Mouse (Mus musculus): ENCODE measurements around the gene Med26. TPM values are rescaled to one million over a fixed set of nuclear protein-coding genes. Genes with fewer than 3 reads are reported as not detected.

The Med26 gene
- total and polyA plus RNA-seq, 3 experiments, result 14.1 to 28.3 TPM; not detected in 1

DNA sequence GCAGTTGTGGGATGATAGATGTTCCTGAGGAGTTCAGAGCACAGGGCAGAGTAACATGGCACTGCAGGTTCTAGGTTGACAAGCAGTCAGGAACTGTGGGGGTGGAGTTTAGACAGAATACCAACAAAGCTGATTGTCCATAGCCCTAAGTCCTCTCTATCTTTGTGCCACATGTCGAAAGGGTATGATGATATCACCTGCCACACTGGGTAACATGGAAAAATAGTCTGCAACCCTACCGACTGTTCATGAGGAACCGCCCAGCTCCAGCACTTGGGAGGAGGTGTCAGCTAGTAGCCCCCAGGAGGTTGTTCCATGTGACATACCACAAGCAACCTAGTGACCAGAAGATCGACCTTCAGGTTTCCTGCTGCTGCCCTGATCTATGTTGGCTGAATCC is 49.5 kb downstream of the Med26 start:
- H3K79me2 ChIP-seq (ENCODE audit: control insufficient read depth, insufficient read depth, low read length, poor library complexity), result peaks cover 41% of the 10 kb centered on the region
- H3K27me3 ChIP-seq (ENCODE audit: control insufficient read depth in 1 of 2, insufficient read depth in 2 of 2, low read length in 2 of 2), result no peaks in the 10 kb centered on the region
- H3K9ac ChIP-seq (ENCODE audit: control insufficient read depth, low read depth, low read length, poor library complexity, severe bottlenecking), result no peak overlapping the region
- H3K36me3 ChIP-seq (ENCODE audit: control insufficient read depth in 1 of 2, insufficient read depth in 2 of 2, low read length in 2 of 2), result peaks cover 6 to 7% of the 10 kb centered on the region in 2 experiments
- no peaks in the 10 kb centered on the region for H3K9me3 ChIP-seq (replicated peaks; ENCODE audit: insufficient read depth, low read length)
- no peak for DNase-seq (ENCODE audit: low read depth, low spot score)
- H3K27ac ChIP-seq (ENCODE audit: control insufficient read depth, low read depth, low read length), result no peak overlapping the region
- no peak for TF ChIP-seq GATA1 (IDR thresholded peaks at IDR 0.05; ENCODE audit: low read depth, low read length)
- peaks cover 0 to 3% of the 10 kb centered on the region in 2 experiments; a peak in 1 of 4 replicates for H3K4me1 ChIP-seq (ENCODE audit: control insufficient read depth in 1 of 2, insufficient read depth in 2 of 2, low read length in 2 of 2)
- H3K4me3 ChIP-seq (ENCODE audit: control insufficient read depth in 1 of 2, insufficient read depth in 1 of 2, low read depth in 2 of 2, low read length in 2 of 2), result no peak overlapping the region

DNA sequence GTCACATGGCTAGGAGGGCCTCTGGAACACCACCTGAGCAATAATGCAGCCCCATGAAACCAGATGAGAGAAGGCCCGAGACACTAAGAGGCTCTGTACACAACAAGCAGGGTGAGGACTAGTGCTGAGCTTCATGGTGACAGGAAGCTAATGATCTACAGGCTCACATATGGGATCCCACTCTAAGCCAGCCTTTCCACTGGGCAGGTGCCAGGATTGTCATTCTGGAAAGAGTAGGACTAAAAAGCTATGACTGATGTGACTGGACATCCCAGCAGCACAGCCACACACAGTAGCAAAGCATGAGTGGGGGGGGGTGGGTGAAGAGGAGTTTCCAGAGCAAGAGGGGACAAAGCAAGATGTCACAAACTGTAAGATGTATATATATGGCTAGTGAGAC is 50.2 kb downstream of the Med26 start:
- Histone ChIP-seq H3K27me3 (ENCODE audit: control insufficient read depth in 1 of 2, insufficient read depth in 2 of 2, low read length in 2 of 2) (no peaks in the 10 kb centered on the region), H3K9me3 (replicated peaks; ENCODE audit: insufficient read depth, low read length) (no peaks in the 10 kb centered on the region), H3K4me1 (ENCODE audit: control insufficient read depth in 1 of 2, insufficient read depth in 2 of 2, low read length in 2 of 2) (peaks cover 0 to 4% of the 10 kb centered on the region in 2 experiments; a peak in 1 of 4 replicates), H3K36me3 (ENCODE audit: control insufficient read depth in 1 of 2, insufficient read depth in 2 of 2, low read length in 2 of 2) (peaks cover 6 to 7% of the 10 kb centered on the region in 2 experiments), H3K9ac (ENCODE audit: control insufficient read depth, low read depth, low read length, poor library complexity, severe bottlenecking) (no peak overlapping the region), H3K79me2 (ENCODE audit: control insufficient read depth, insufficient read depth, low read length, poor library complexity) (peaks cover 37% of the 10 kb centered on the region), H3K27ac (ENCODE audit: control insufficient read depth, low read depth, low read length) (no peak overlapping the region), H3K4me3 (ENCODE audit: control insufficient read depth in 1 of 2, insufficient read depth in 1 of 2, low read depth in 2 of 2, low read length in 2 of 2) (no peak overlapping the region)
- no peak for DNase-seq (ENCODE audit: low read depth, low spot score)
- TF ChIP-seq USF1 (IDR thresholded peaks at IDR 0.05; ENCODE audit: low read depth, low read length) (no peak), ZNF384 (IDR thresholded peaks at IDR 0.05; ENCODE audit: low read depth, low read length) (no peak), TAL1 (IDR thresholded peaks at IDR 0.05; ENCODE audit: low read length) (no peak), POLR2AphosphoS2 (IDR thresholded peaks at IDR 0.05; ENCODE audit: low read length) (no peak), CTCF (IDR thresholded peaks at IDR 0.05 in 2 of 3, conservative IDR thresholded peaks at IDR 0.05 in 1 of 3; ENCODE audit: control insufficient read depth in 1 of 3, insufficient read depth in 1 of 3, low read depth in 2 of 3, low read length in 3 of 3, poor library complexity in 1 of 3, severe bottlenecking in 1 of 3) (no peak), USF2 (IDR thresholded peaks at IDR 0.05; ENCODE audit: borderline replicate concordance in 1 of 2, insufficient read depth in 1 of 2, low read depth in 1 of 2, low read length in 2 of 2) (no peak)

DNA sequence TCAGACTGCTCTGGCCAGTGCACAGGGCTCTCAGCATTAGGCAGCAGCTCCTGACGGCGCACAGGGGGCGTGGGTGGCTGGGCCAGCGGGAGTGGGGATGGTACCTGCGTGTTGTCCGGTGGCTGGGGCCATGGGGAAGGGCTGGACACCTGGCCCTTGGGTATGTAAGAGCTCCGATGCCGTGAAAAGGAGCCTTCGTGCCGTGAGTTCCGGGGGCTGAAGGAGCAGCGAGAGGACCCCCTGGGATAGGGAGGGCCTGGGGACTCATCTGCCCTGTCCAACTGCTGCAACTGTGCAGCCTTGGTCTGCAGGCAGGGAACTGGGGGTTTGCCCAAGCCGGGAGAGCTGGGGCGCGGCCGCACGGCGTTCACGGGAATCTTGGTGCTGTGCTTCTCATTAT is 51.9 kb downstream of the Med26 start:
- Histone ChIP-seq H3K27me3 (ENCODE audit: control insufficient read depth in 1 of 2, insufficient read depth in 2 of 2, low read length in 2 of 2) (no peaks in the 10 kb centered on the region), H3K4me1 (ENCODE audit: control insufficient read depth in 1 of 2, insufficient read depth in 2 of 2, low read length in 2 of 2) (peaks cover 0 to 10% of the 10 kb centered on the region in 2 experiments; a peak in 1 of 4 replicates), H3K36me3 (ENCODE audit: control insufficient read depth in 1 of 2, insufficient read depth in 2 of 2, low read length in 2 of 2) (peaks cover 4 to 7% of the 10 kb centered on the region in 2 experiments; a peak in 3 of 4 replicates), H3K79me2 (ENCODE audit: control insufficient read depth, insufficient read depth, low read length, poor library complexity) (peaks cover 33% of the 10 kb centered on the region), H3K9ac (ENCODE audit: control insufficient read depth, low read depth, low read length, poor library complexity, severe bottlenecking) (no peak overlapping the region), H3K4me3 (ENCODE audit: control insufficient read depth in 1 of 2, insufficient read depth in 1 of 2, low read depth in 2 of 2, low read length in 2 of 2) (no peak overlapping the region), H3K27ac (ENCODE audit: control insufficient read depth, low read depth, low read length) (no peak overlapping the region), H3K9me3 (replicated peaks; ENCODE audit: insufficient read depth, low read length) (no peaks in the 10 kb centered on the region)
- TF ChIP-seq ZNF384 (IDR thresholded peaks at IDR 0.05; ENCODE audit: low read depth, low read length) (no peak), KAT2A (conservative IDR thresholded peaks at IDR 0.05; ENCODE audit: low read depth, low read length) (no peak), GABPA (IDR thresholded peaks at IDR 0.05; ENCODE audit: low read depth, low read length) (no peak), TAL1 (IDR thresholded peaks at IDR 0.05; ENCODE audit: low read length) (no peak), JUND (IDR thresholded peaks at IDR 0.05; ENCODE audit: low read depth, low read length) (no peak), USF2 (IDR thresholded peaks at IDR 0.05; ENCODE audit: borderline replicate concordance in 1 of 2, insufficient read depth in 1 of 2, low read depth in 1 of 2, low read length in 2 of 2) (no peak), RAD21 (IDR thresholded peaks at IDR 0.05; ENCODE audit: low read depth, low read length) (no peak), MYB (IDR thresholded peaks at IDR 0.05; ENCODE audit: low read depth, low read length) (no peak), ZKSCAN1 (IDR thresholded peaks at IDR 0.05; ENCODE audit: low read depth, low read length) (no peak), POLR2A (IDR thresholded peaks at IDR 0.05; ENCODE audit: control insufficient read depth in 1 of 2, insufficient read depth in 1 of 2, low read depth in 1 of 2, low read length in 2 of 2, poor library complexity in 1 of 2) (no peak), POLR2AphosphoS2 (IDR thresholded peaks at IDR 0.05; ENCODE audit: low read length) (no peak), MEF2A (IDR thresholded peaks at IDR 0.05; ENCODE audit: extremely low read depth, insufficient replicate concordance, low read depth, low read length, poor library complexity, severe bottlenecking) (no peak)
- no peak for DNase-seq (ENCODE audit: low read depth, low spot score)
